Mouse (Mus musculus): ENCODE data around the gene Mtx1. TPM values are rescaled to one million over a fixed set of nuclear protein-coding genes. Genes with fewer than 3 reads are reported as not detected.

Mtx1 gene
- polyA plus RNA-seq, 1 experiment from 2014 or later, result 129 TPM

DNA sequence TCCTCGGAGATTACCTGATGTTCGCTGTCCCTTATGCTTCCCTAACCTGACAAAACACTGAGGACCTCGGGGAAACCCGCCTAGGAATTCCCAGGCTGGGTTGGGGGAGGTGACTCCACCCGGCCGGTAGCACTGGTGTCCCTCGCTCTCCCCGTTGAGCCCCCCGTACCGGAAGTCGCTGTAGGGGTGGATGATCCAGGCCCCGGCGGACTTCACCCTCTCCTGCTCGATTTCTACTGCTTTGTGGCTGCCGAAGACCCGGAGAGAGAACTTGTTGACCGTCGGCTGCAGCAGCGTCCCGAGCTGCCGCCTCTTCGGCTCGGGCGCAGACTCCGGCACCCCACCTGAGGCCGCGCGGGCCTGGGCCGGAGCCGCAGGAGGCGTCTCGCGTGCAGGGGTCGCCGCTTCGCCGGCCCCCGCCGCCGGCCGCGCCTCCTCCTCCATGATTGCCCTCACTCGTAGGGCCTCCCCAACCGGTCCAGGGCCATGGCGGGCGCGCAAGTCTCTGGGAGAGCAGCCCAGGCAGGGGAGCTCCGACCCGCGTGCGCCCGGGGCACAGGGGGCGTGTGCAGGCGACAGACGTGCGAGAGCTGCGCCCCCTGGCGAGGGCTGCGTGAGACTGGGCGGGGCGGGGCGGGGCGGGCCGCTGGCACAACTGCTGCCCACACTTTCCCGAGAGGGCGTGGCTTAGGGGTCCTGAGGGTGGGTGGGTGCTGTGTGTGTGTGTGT is 67.1 kb downstream of the Mtx1 start, which contains the start of gene Hcn3:
Gene Hcn3 (minus strand): TSS at position 581 of the 729 bp plus-strand sequence.
- H3K4me2 ChIP-seq (replicated peaks; ENCODE audit: low read depth), result peak within 1 kb of the TSS; percentile 97
- H3K9ac ChIP-seq (ENCODE audit: low read length), result peak within 1 kb of the TSS; percentile 48
- H3K4me1 ChIP-seq (replicated peaks; ENCODE audit: control insufficient read depth, insufficient read depth), result peaks cover 7% of the 10 kb centered on the region; the same call in 1 of the 2 replicates
- H3K9me3 ChIP-seq (ENCODE audit: control insufficient read depth, low read length), result no peaks in the 10 kb centered on the region
- no peak within 1 kb of the TSS for H3K27ac ChIP-seq (replicated peaks)
- H3K4me3 ChIP-seq (ENCODE audit: low read depth, low read length), result peak within 1 kb of the TSS; percentile 51
- H3K27me3 ChIP-seq (ENCODE audit: control insufficient read depth, insufficient read depth, low read length), result no peaks in the 10 kb centered on the region
- DNase-seq (ENCODE audit: low spot score) (peak; percentile 84), ATAC-seq (ENCODE audit: low FRiP score, low TSS enrichment) (peak; percentile 68)
- TF ChIP-seq EP300 (optimal IDR thresholded peaks at IDR 0.05) (no peak), CTCF (IDR thresholded peaks at IDR 0.05; ENCODE audit: low read depth) (peak; percentile 76)
- no peaks in the 10 kb centered on the region for H3K36me3 ChIP-seq (ENCODE audit: control insufficient read depth, insufficient read depth, low read length)
- WGBS, result under 1% methylated on average over 46 of the region's 66 CpGs

DNA sequence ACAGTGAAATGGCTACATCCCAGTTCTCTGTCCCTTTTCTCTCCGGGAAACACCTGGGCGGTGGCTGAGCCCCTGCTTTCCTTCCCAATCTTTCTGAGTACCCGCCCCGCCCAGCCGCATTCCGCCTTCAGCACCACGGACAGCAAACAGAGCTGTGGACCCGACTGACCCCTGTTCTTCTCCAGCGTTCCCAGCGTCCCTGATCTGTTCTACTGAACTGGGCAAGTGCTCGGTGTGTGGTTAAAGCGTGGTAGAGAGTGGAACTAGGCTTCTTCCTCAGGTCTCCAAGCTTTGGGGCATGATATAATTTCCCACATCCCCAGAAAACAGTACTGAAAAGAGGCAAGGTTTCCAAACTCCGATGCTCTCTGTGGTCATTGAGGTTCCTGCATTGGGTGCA is 67.7 kb downstream of the Mtx1 start:
- peaks cover 7% of the 10 kb centered on the region; the same call in 1 of the 2 replicates for H3K4me1 ChIP-seq (replicated peaks; ENCODE audit: control insufficient read depth, insufficient read depth)
- peak overlapping the region; percentile 97 for H3K4me2 ChIP-seq (replicated peaks; ENCODE audit: low read depth)
- H3K27me3 ChIP-seq (ENCODE audit: control insufficient read depth, insufficient read depth, low read length), result no peaks in the 10 kb centered on the region
- no peaks in the 10 kb centered on the region for H3K36me3 ChIP-seq (ENCODE audit: control insufficient read depth, insufficient read depth, low read length)
- H3K27ac ChIP-seq (replicated peaks), result no peak overlapping the region
- ATAC-seq (ENCODE audit: low FRiP score, low TSS enrichment), result peak; percentile 37; the same call in 1 of the 2 replicates
- H3K4me3 ChIP-seq (ENCODE audit: low read depth, low read length), result peak overlapping the region; percentile 51
- no peaks in the 10 kb centered on the region for H3K9me3 ChIP-seq (ENCODE audit: control insufficient read depth, low read length)
- H3K9ac ChIP-seq (ENCODE audit: low read length), result no peak overlapping the region
- under 1% methylated on average over 13 of the region's 13 CpGs for WGBS
- DNase-seq (ENCODE audit: low spot score), result peak; percentile 73
- TF ChIP-seq CTCF (IDR thresholded peaks at IDR 0.05; ENCODE audit: low read depth) (no peak), EP300 (optimal IDR thresholded peaks at IDR 0.05) (no peak)

MicroRNA genes within 50 kb of the gene (microRNA counts, 519-probe panel; counts per million panel counts)
- microRNA mmu-miR-92b, result not detected

Small RNA genes lying within 50 kb of the gene (microRNA-seq; reads per million reads assigned to microRNA genes)
- 45.7 reads per million, percentile 34 among the genes with 10 or more reads in this experiment for gene Mir92b

Other genes with a start within 250 kb of the Mtx1 start
- gene Rusc1, start 133.8 kb downstream of the Mtx1 start, polyA plus RNA-seq (2015; fragmentation: Nextera tagmentation; extraction: Ambion mirVana), result 19.4 and 22.0 TPM in 2 replicates
- 0.17 TPM in 1 of 2 replicates, not detected in the other for gene Gm43738, start 126.0 kb downstream of the Mtx1 start, polyA plus RNA-seq (2015; fragmentation: Nextera tagmentation; extraction: Ambion mirVana)
- 372 and 379 TPM in 2 replicates for gene Fdps, start 125.1 kb downstream of the Mtx1 start, polyA plus RNA-seq (2015; fragmentation: Nextera tagmentation; extraction: Ambion mirVana)
- 6.6 and 6.8 TPM in 2 replicates for gene Pklr, start 90.9 kb downstream of the Mtx1 start, polyA plus RNA-seq (2015; fragmentation: Nextera tagmentation; extraction: Ambion mirVana)
- 0.45 and 0.71 TPM in 2 replicates for gene Hcn3, start 66.9 kb downstream of the Mtx1 start, polyA plus RNA-seq (2015; fragmentation: Nextera tagmentation; extraction: Ambion mirVana)
- gene Clk2, start 62.3 kb downstream of the Mtx1 start, polyA plus RNA-seq (2015; fragmentation: Nextera tagmentation; extraction: Ambion mirVana), result 10.2 and 11.3 TPM in 2 replicates
- 65.4 and 66.3 TPM in 2 replicates for gene Scamp3, start 49.6 kb downstream of the Mtx1 start, polyA plus RNA-seq (2015; fragmentation: Nextera tagmentation; extraction: Ambion mirVana)
- gene Fam189b, start 43.9 kb downstream of the Mtx1 start, polyA plus RNA-seq (2015; fragmentation: Nextera tagmentation; extraction: Ambion mirVana), result 7.5 and 9.1 TPM in 2 replicates
- 98.5 and 112 TPM in 2 replicates for gene Gba, start 24.2 kb downstream of the Mtx1 start, polyA plus RNA-seq (2015; fragmentation: Nextera tagmentation; extraction: Ambion mirVana)
- 25.5 and 31.1 TPM in 2 replicates for gene Thbs3, start 11.9 kb downstream of the Mtx1 start, polyA plus RNA-seq (2015; fragmentation: Nextera tagmentation; extraction: Ambion mirVana)
- 212 and 255 TPM in 2 replicates for gene Muc1, start 2.0 kb upstream of the Mtx1 start, polyA plus RNA-seq (2015; fragmentation: Nextera tagmentation; extraction: Ambion mirVana)
- 266 and 314 TPM in 2 replicates for gene Krtcap2, start 18.9 kb upstream of the Mtx1 start, polyA plus RNA-seq (2015; fragmentation: Nextera tagmentation; extraction: Ambion mirVana)
- 2.7 and 3.3 TPM in 2 replicates for gene Trim46, start 19.2 kb upstream of the Mtx1 start, polyA plus RNA-seq (2015; fragmentation: Nextera tagmentation; extraction: Ambion mirVana)
- 140 and 152 TPM in 2 replicates for gene Dpm3, start 32.3 kb upstream of the Mtx1 start, polyA plus RNA-seq (2015; fragmentation: Nextera tagmentation; extraction: Ambion mirVana)
- 107 and 113 TPM in 2 replicates for gene Slc50a1, start 43.5 kb upstream of the Mtx1 start, polyA plus RNA-seq (2015; fragmentation: Nextera tagmentation; extraction: Ambion mirVana)
- gene Efna1, start 54.1 kb upstream of the Mtx1 start, polyA plus RNA-seq (2015; fragmentation: Nextera tagmentation; extraction: Ambion mirVana), result 34.8 and 36.6 TPM in 2 replicates
- gene Efna3, start 95.9 kb upstream of the Mtx1 start, polyA plus RNA-seq (2015; fragmentation: Nextera tagmentation; extraction: Ambion mirVana), result 25.8 and 29.2 TPM in 2 replicates
- 8.9 and 11.7 TPM in 2 replicates for gene Efna4, start 110.9 kb upstream of the Mtx1 start, polyA plus RNA-seq (2015; fragmentation: Nextera tagmentation; extraction: Ambion mirVana)
- gene Adam15, start 122.9 kb upstream of the Mtx1 start, polyA plus RNA-seq (2015; fragmentation: Nextera tagmentation; extraction: Ambion mirVana), result 43.0 and 44.8 TPM in 2 replicates
- gene Dcst2, start 134.9 kb upstream of the Mtx1 start, polyA plus RNA-seq (2015; fragmentation: Nextera tagmentation; extraction: Ambion mirVana), result 0.33 and 0.41 TPM in 2 replicates
- gene Dcst1, start 138.2 kb upstream of the Mtx1 start, polyA plus RNA-seq (2015; fragmentation: Nextera tagmentation; extraction: Ambion mirVana), result 0.29 and 0.36 TPM in 2 replicates
- 7.9 and 9.1 TPM in 2 replicates for gene Zbtb7b, start 167.7 kb upstream of the Mtx1 start, polyA plus RNA-seq (2015; fragmentation: Nextera tagmentation; extraction: Ambion mirVana)
- not detected in 2 replicates for gene Lenep, start 175.7 kb upstream of the Mtx1 start, polyA plus RNA-seq (2015; fragmentation: Nextera tagmentation; extraction: Ambion mirVana)
- 20.9 and 22.6 TPM in 2 replicates for gene Flad1, start 184.8 kb upstream of the Mtx1 start, polyA plus RNA-seq (2015; fragmentation: Nextera tagmentation; extraction: Ambion mirVana)
- 158 and 179 TPM in 2 replicates for gene Cks1b, start 191.3 kb upstream of the Mtx1 start, polyA plus RNA-seq (2015; fragmentation: Nextera tagmentation; extraction: Ambion mirVana)
- gene Shc1, start 191.4 kb upstream of the Mtx1 start, polyA plus RNA-seq (2015; fragmentation: Nextera tagmentation; extraction: Ambion mirVana), result 42.6 and 49.0 TPM in 2 replicates
- 18.0 and 21.3 TPM in 2 replicates for gene Pygo2, start 203.1 kb upstream of the Mtx1 start, polyA plus RNA-seq (2015; fragmentation: Nextera tagmentation; extraction: Ambion mirVana)
- 48.4 and 48.6 TPM in 2 replicates for gene Pbxip1, start 209.6 kb upstream of the Mtx1 start, polyA plus RNA-seq (2015; fragmentation: Nextera tagmentation; extraction: Ambion mirVana)
- gene Pmvk, start 227.5 kb upstream of the Mtx1 start, polyA plus RNA-seq (2015; fragmentation: Nextera tagmentation; extraction: Ambion mirVana), result 49.7 and 55.0 TPM in 2 replicates

Measured in stomach, postnatal 0 days (tissue).